Mouse (Mus musculus) common myeloid progenitor, adult 5-6 weeks (primary cell): Measurements from ENCODE around the gene Cand2. TPM values are rescaled to one million over a fixed set of nuclear protein-coding genes. Genes with fewer than 3 reads are reported as not detected.

ENCODE experiments used
- total RNA-seq: library from RNA; stranded (forward); fragments of 200-1000, 187-1606 nt; gene quantifications from 2 replicates; pipeline ENCODE4 v1.2.3, GENCODE M21; 2017

The Cand2 gene
- total RNA-seq, 1 experiment from 2014 or later: 3.7 TPM

Other genes with a start within 250 kb of the Cand2 start
- gene Tsen2, start 229.9 kb upstream of the Cand2 start, total RNA-seq: 14.7 and 20.9 TPM in 2 replicates
- gene Mkrn2os, start 182.0 kb upstream of the Cand2 start, total RNA-seq: not detected in 2 replicates
- gene Mkrn2, start 172.6 kb upstream of the Cand2 start, total RNA-seq: 19.9 and 21.8 TPM in 2 replicates
- 68.9 and 70.8 TPM in 2 replicates for gene Raf1, start 97.9 kb upstream of the Cand2 start, total RNA-seq
- gene Tmem40, start 12.1 kb upstream of the Cand2 start, total RNA-seq: 29.5 and 39.6 TPM in 2 replicates
- 6,938 and 7,194 TPM in 2 replicates for gene Rpl32, start 34.2 kb downstream of the Cand2 start, total RNA-seq
- gene Efcab12, start 63.9 kb downstream of the Cand2 start, total RNA-seq: 0.41 TPM in 1 of 2 replicates, not detected in the other
- gene Mbd4, start 78.8 kb downstream of the Cand2 start, total RNA-seq: 21.2 and 23.2 TPM in 2 replicates
- gene Ift122, start 78.9 kb downstream of the Cand2 start, total RNA-seq: 4.9 and 6.2 TPM in 2 replicates
- not detected in 2 replicates for gene Rho, start 157.2 kb downstream of the Cand2 start, total RNA-seq
- not detected in 2 replicates for gene H1foo, start 170.4 kb downstream of the Cand2 start, total RNA-seq
- 8.5 and 14.2 TPM in 2 replicates for gene Plxnd1, start 220.5 kb downstream of the Cand2 start, total RNA-seq